Mouse (Mus musculus): ENCODE data around the gene Tlr5. TPM values are rescaled to one million over a fixed set of nuclear protein-coding genes. Genes with fewer than 3 reads are reported as not detected.

The Tlr5 gene
- polyA plus RNA-seq, 1 experiment: 0.42 TPM

- Histone ChIP-seq H3K4me3 (ENCODE audit: insufficient read depth, low read length) (peak overlapping the region; percentile 44; the same call in 1 of the 2 replicates), H3K4me1 (ENCODE audit: control insufficient read depth, insufficient read depth, low read length) (0 out of 2 replicates have a peak, but pooled peaks cover 1% of the 10 kb centered on the region), H3K27ac (ENCODE audit: insufficient read depth, low read length) (no peak overlapping the region)
- no peak for TF ChIP-seq CTCF (IDR thresholded peaks at IDR 0.05; ENCODE audit: extremely low read depth, insufficient read depth, low read length)
- no peak for TF ChIP-seq POLR2A (IDR thresholded peaks at IDR 0.05; ENCODE audit: extremely low read depth, insufficient read depth, low read length)
Observed at GRCm38 (mm10) chr1:182959251-182959691, 4.7 kb downstream of the Tlr5 start.

- Histone ChIP-seq H3K4me1 (ENCODE audit: control insufficient read depth, insufficient read depth, low read length) (no peaks in the 10 kb centered on the region), H3K27ac (ENCODE audit: insufficient read depth, low read length) (no peak overlapping the region), H3K4me3 (ENCODE audit: insufficient read depth, low read length) (peak overlapping the region; percentile 44)
- TF ChIP-seq CTCF (IDR thresholded peaks at IDR 0.05; ENCODE audit: extremely low read depth, insufficient read depth, low read length) (peak; percentile 77), POLR2A (IDR thresholded peaks at IDR 0.05; ENCODE audit: extremely low read depth, insufficient read depth, low read length) (peak; percentile 53; the same call in 1 of the 2 replicates)
Observed at GRCm38 (mm10) chr1:182959811-182960455, 5.3 kb downstream of the Tlr5 start.

GRCm38 (mm10) chr1:182961076-182961475 is 6.5 kb downstream of the Tlr5 start:
- H3K4me3 ChIP-seq (ENCODE audit: insufficient read depth, low read length): no peak overlapping the region
- no peak overlapping the region for H3K27ac ChIP-seq (ENCODE audit: insufficient read depth, low read length)
- TF ChIP-seq POLR2A (IDR thresholded peaks at IDR 0.05; ENCODE audit: extremely low read depth, insufficient read depth, low read length): no peak
- TF ChIP-seq CTCF (IDR thresholded peaks at IDR 0.05; ENCODE audit: extremely low read depth, insufficient read depth, low read length): no peak
- H3K4me1 ChIP-seq (ENCODE audit: control insufficient read depth, insufficient read depth, low read length): no peaks in the 10 kb centered on the region

DNA sequence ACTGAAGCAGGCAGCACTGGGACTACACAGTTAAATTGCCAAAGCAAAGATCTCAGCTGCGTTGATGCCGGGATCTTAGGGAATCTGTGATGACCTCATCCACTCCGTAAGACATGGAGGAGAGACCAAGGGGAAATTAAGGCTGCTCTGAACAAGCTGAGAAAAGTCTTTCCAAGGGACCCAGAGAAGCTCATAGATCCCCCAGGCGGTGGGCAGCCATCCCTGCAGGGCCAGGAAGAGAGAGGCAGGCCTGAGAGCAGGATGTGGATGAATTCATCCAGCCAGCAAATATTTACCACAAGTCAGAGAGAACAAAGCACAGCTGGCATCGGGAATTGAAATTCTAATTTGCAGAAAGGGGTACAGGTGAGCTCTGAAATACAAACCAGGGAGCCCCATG is 8.7 kb downstream of the Tlr5 start:
- Histone ChIP-seq H3K27ac (ENCODE audit: insufficient read depth, low read length) (no peak overlapping the region), H3K4me3 (ENCODE audit: insufficient read depth, low read length) (no peak overlapping the region), H3K4me1 (ENCODE audit: control insufficient read depth, insufficient read depth, low read length) (no peaks in the 10 kb centered on the region)
- TF ChIP-seq CTCF (IDR thresholded peaks at IDR 0.05; ENCODE audit: extremely low read depth, insufficient read depth, low read length): no peak
- TF ChIP-seq POLR2A (IDR thresholded peaks at IDR 0.05; ENCODE audit: extremely low read depth, insufficient read depth, low read length): no peak

GRCm38 (mm10) chr1:182964855-182965466 is 10.4 kb downstream of the Tlr5 start:
- TF ChIP-seq CTCF (IDR thresholded peaks at IDR 0.05; ENCODE audit: extremely low read depth, insufficient read depth, low read length) (no peak), POLR2A (IDR thresholded peaks at IDR 0.05; ENCODE audit: extremely low read depth, insufficient read depth, low read length) (no peak)
- Histone ChIP-seq H3K4me1 (ENCODE audit: control insufficient read depth, insufficient read depth, low read length) (no peaks in the 10 kb centered on the region), H3K27ac (ENCODE audit: insufficient read depth, low read length) (no peak overlapping the region), H3K4me3 (ENCODE audit: insufficient read depth, low read length) (no peak overlapping the region)

- Histone ChIP-seq H3K27ac (ENCODE audit: insufficient read depth, low read length) (no peak overlapping the region), H3K4me3 (ENCODE audit: insufficient read depth, low read length) (no peak overlapping the region), H3K4me1 (ENCODE audit: control insufficient read depth, insufficient read depth, low read length) (no peaks in the 10 kb centered on the region)
- TF ChIP-seq POLR2A (IDR thresholded peaks at IDR 0.05; ENCODE audit: extremely low read depth, insufficient read depth, low read length) (no peak), CTCF (IDR thresholded peaks at IDR 0.05; ENCODE audit: extremely low read depth, insufficient read depth, low read length) (no peak)
Observed at GRCm38 (mm10) chr1:182968732-182969131, 14.1 kb downstream of the Tlr5 start.

GRCm38 (mm10) chr1:182972240-182972639 is 17.7 kb downstream of the Tlr5 start:
- H3K27ac ChIP-seq (ENCODE audit: insufficient read depth, low read length): no peak overlapping the region
- H3K4me3 ChIP-seq (ENCODE audit: insufficient read depth, low read length): no peak overlapping the region
- H3K4me1 ChIP-seq (ENCODE audit: control insufficient read depth, insufficient read depth, low read length): no peaks in the 10 kb centered on the region
- TF ChIP-seq POLR2A (IDR thresholded peaks at IDR 0.05; ENCODE audit: extremely low read depth, insufficient read depth, low read length) (no peak), CTCF (IDR thresholded peaks at IDR 0.05; ENCODE audit: extremely low read depth, insufficient read depth, low read length) (no peak)

DNA sequence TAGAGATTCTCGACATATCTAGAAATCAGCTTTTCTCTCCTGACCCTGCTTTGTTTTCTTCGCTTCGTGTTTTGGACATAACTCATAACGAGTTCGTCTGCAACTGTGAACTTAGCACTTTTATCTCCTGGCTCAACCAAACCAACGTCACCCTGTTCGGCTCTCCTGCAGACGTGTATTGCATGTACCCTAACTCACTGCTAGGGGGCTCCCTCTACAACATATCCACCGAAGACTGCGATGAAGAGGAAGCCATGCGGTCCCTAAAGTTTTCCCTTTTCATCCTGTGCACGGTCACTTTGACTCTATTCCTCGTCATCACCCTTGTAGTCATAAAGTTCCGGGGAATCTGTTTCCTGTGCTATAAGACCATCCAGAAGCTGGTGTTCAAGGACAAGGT is 20.2 kb downstream of the Tlr5 start:
- Histone ChIP-seq H3K27ac (ENCODE audit: insufficient read depth, low read length) (no peak overlapping the region), H3K4me3 (ENCODE audit: insufficient read depth, low read length) (no peak overlapping the region), H3K4me1 (ENCODE audit: control insufficient read depth, insufficient read depth, low read length) (no peaks in the 10 kb centered on the region)
- TF ChIP-seq CTCF (IDR thresholded peaks at IDR 0.05; ENCODE audit: extremely low read depth, insufficient read depth, low read length) (no peak), POLR2A (IDR thresholded peaks at IDR 0.05; ENCODE audit: extremely low read depth, insufficient read depth, low read length) (no peak)

- no peak overlapping the region for H3K4me3 ChIP-seq (ENCODE audit: insufficient read depth, low read length)
- no peak for TF ChIP-seq POLR2A (IDR thresholded peaks at IDR 0.05; ENCODE audit: extremely low read depth, insufficient read depth, low read length)
- no peak for TF ChIP-seq CTCF (IDR thresholded peaks at IDR 0.05; ENCODE audit: extremely low read depth, insufficient read depth, low read length)
- H3K27ac ChIP-seq (ENCODE audit: insufficient read depth, low read length): no peak overlapping the region
- H3K4me1 ChIP-seq (ENCODE audit: control insufficient read depth, insufficient read depth, low read length): no peaks in the 10 kb centered on the region
Observed at GRCm38 (mm10) chr1:182980702-182981101, 26.1 kb downstream of the Tlr5 start.

DNA sequence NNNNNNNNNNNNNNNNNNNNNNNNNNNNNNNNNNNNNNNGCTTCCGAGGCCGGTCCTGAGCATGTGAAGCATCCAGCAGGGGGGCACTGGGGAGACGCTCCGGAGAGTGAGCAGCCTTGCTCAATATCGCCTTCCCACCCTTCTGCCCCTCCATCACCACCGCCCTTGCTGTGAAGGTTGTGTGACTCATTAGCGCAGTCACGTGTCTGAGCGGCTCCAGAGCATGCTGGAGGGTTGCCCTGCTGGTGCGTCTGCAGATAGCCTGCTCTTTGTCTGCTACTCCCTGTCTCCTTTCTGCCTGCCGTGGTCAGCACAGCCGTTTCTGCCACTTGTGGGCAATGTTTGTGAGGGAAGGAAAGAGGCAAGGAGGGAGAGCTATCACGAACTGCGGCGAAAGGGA is 28.4 kb downstream of the Tlr5 start:
- peak; percentile 50 for TF ChIP-seq CTCF (IDR thresholded peaks at IDR 0.05; ENCODE audit: extremely low read depth, insufficient read depth, low read length)
- TF ChIP-seq POLR2A (IDR thresholded peaks at IDR 0.05; ENCODE audit: extremely low read depth, insufficient read depth, low read length): peak; percentile 26; the same call in 1 of the 2 replicates
- H3K27ac ChIP-seq (ENCODE audit: insufficient read depth, low read length): no peak overlapping the region
- peak overlapping the region; percentile 12; the same call in 1 of the 2 replicates for H3K4me3 ChIP-seq (ENCODE audit: insufficient read depth, low read length)
- H3K4me1 ChIP-seq (ENCODE audit: control insufficient read depth, insufficient read depth, low read length): no peaks in the 10 kb centered on the region
